Mouse (Mus musculus) monocyte, adult 59 days (primary cell): ENCODE measurements around the gene Ccdc71l. TPM values are rescaled to one million over a fixed set of nuclear protein-coding genes. Genes with fewer than 3 reads are reported as not detected.

ENCODE experiments used
- total RNA-seq, 2 experiments: library from RNA; stranded (reverse); gene quantifications; one replicate each; pipeline ENCODE4 v1.2.4; 2023

Gene Ccdc71l
- 10 to 100 TPM; 19.1 to 20.6 TPM for total RNA-seq

GRCm38 (mm10) chr12:32378528-32379295 lies at the start of gene Ccdc71l:
TSS of gene Ccdc71l (plus strand) at chr12:32378704.

Other genes starting within 250 kb of the Ccdc71l start
- gene Pik3cg, start 170.0 kb upstream of the Ccdc71l start, total RNA-seq, result 100 to 1,000 TPM; 107 to 119 TPM